Mouse (Mus musculus): ENCODE data around the gene Mfsd11.
A peak's percentile ranks its signal among the peaks of the same experiment; 100 is the strongest.
"Not testable (repeated sequence)": the region's sequence is repeated elsewhere in the genome, so short reads cannot be mapped to it uniquely, and the experiment has no call there.

Gene Mfsd11

DNA sequence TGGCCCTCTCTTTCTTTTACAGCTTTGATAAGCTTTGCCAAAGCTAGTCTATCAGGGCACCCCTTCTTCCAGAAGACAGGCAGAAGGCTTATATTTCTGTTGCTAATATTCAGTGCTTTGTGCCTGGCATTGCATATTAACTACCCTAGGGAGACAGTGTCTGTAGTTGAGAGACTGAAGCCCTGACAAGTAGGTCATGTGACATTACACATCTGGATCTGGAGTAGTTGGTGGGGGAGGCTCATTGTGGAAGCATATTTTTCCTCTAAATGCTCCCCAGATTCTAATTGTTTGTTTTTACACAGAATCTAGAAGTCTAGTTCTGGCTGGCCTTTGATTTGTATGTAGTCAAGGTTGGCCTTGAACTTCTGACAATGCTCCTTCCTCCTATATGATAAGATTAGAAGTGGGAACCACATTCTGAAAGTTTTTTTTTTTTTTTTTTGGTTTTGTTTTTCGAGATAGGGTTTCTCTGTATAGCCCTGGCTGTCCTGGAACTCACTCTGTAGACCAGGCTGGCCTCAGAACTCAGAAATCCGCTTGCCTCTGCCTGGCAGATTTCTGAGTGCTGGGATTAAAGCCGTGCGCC is 5.6 kb upstream of the Mfsd11 start:
- no peak for ATAC-seq (ENCODE audit: insufficient number of reproducible peaks, low FRiP score, low TSS enrichment)

DNA sequence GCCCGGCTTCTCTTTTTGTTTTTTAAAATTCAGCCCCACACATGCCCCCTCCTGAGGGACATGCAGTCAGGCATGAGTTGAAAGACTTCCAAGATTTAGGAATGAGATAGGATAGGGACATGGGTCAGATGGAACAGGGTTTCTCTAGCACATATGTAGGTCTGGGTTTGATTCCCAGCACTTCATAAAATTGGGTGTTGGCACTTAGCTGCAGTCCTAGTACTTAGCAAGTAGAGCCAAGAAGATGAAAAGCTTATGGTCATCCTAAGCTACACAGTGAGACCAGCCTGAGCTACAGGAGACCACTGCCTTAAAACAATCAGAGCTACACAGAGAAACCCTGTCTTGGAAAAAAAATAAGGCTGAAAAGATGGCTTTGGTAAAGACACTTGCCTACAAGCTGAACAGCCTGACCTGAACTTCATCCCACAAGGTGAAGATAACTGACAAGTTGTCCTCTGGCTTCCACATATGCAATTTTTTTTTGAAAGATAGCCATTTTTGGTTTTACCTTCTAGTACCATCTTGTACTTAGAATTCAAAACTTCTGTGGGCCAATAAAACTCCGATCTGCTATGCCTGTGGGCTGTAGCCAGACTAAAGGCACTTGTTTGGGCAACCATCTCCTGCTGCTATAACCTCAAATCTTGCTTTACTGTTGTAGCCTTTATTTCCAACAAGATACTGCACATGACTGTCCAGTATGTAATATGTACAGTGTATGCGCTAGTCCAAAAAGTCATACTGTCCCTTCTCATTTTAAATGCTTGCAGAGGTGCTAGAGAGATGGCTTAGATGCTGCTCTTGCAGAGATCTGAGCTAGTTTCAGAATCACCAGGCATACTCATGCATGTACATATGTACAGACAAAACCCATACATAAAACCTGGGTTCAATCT is 4.8 kb upstream of the Mfsd11 start:
- no peak for ATAC-seq (ENCODE audit: insufficient number of reproducible peaks, low FRiP score, low TSS enrichment)

DNA sequence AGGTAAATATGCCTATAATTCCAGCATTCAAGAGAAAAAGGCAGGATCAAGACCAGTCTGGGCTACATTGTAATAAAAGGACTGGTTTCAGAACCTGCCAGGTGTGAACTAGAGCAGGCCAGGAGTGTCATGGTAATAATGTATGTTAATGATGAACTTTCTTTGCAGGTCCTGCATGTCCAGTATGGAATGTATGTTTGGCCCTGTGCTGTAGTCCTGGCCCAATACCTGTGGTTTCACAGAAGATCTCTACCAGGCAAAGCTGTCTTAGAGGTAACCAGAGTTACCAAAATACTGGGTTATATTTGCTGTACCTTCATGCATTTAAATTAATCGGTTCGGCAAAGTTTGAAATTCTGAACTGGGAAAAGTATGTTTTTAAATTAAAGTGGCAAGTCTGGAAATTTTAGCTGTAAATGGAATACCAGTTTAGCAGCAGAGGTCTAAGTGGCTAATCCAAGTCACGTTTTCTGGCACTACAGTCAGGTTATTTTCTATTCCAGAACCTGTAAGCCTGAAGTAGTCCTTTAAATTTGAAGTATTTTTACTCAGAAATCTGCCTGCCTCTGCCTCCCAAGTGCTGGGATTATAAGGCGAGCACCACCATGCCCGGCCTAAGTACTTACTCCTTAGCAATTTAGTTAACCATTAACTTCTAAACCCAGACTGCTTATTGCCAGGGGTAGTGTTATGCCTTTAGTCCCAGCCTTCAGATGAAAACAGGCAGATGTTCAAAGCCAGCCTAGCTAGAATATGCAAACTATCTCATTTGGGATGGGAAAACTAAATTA is 4.0 kb upstream of the Mfsd11 start:
- no peak for ATAC-seq (ENCODE audit: insufficient number of reproducible peaks, low FRiP score, low TSS enrichment)

DNA sequence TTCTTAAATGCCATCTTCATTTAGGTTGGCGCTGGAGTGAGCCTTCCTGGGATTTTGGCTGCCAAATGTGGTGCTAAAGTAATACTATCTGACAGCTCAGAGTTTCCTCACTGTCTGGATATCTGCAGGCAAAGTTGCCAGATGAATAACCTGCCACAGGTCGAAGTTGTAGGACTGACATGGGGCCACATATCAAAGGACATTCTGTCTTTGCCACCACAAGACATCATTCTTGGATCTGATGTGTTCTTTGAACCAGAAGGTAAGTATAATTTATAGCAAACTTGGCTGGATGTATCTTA is 3.4 kb upstream of the Mfsd11 start:
- not testable (repeated sequence) for ATAC-seq (ENCODE audit: insufficient number of reproducible peaks, low FRiP score, low TSS enrichment)

DNA sequence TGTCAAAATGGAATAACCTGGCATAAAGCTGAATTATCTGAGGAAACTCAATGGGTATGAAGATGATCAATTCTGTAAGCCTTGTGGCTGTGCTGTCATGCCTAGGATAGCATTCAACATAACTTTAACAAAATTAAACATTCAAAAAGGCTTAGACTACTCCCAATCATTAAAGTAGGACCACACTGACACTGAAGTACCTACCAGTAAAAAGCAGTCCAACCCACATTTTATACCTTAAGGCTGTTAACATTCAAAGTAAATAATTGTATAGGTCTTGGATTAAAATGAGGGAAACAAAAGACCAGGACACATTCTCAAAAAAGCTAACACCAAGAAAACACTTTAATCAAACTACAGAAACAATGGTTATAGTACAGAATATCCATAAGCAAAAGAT is 2.7 kb upstream of the Mfsd11 start:
- no peak for ATAC-seq (ENCODE audit: insufficient number of reproducible peaks, low FRiP score, low TSS enrichment)

DNA sequence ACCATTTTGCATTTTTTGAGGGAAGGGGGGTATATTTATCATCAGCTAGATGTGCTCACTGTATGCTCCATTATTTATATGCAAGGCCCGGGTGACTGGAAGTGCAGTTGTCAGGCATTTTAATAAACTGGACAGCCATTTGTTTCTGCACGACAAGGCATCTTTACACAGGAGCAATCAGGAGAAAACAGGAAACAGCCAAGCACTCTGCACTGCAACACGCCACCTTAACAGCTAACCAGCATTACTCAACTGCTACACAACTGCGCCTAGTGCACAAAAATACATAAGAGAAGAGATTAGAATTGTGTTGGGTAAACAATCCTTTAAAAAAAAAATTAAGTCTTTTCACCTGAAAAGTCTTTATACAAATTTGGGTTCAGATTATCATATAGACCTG is 2.2 kb upstream of the Mfsd11 start:
- no peak for ATAC-seq (ENCODE audit: insufficient number of reproducible peaks, low FRiP score, low TSS enrichment)

DNA sequence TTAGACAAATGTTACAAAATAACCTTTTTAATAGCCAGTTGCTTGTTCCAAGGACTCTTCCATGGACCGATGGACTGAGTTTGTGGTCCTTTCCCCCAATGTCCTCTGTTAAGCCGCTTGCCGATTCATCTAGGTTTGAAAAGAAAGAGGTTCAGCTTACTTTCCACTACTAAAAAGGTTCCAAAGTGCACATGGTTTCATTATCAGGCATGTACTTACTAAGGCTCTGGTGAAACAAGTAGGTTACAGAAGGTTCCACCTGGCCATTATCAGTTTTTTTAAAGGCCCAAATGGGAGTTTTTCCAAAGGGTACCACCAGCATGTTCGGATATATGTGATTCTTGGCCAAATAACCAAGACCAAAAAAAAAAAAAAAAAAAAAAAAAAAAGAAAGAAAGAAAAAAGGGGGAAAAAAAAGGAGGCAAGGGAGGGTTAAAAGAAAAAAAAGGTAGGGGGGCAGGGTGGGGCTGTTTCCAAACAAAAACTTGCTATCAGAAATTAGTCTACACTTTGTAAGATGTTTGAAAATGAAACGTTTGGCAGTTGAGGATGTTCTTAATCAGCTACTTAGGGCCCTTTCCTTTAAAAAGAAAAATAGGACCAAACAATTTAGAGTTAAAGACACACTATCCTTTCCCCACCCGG is 1.3 kb upstream of the Mfsd11 start:
- ATAC-seq (ENCODE audit: insufficient number of reproducible peaks, low FRiP score, low TSS enrichment), result no peak

DNA sequence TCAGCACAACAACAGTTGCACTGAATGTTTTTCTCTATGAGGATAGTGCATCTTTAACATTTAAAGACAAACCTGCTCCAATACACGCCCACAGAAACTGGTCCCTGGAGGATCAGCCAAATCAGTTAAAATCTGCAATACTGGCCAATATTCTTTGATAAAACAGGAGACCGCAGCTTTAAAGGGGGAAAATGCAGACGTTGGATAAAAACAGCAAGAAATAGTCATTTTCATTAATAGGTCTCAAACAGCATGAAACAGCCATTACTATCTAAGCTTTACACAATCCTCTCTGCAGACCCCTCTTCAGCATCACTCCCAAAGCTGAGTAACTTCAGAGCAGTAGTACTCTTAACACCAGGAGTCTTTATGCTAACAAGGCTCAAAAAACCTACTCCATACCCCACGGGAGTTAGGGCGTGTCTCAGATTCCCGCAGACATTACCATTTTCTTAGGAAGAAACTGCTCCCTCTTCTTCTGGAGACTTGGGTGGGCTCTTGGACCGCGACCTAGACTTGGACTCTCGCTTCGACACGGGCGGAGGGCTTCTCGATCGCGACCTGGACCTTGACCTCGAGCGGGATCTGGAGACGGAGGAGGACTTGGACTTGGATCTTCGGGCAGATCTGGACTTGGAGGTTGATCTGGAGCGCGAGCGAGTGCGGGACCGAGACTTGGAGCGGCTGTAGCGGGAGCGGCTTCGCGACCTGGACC is 507 bp upstream of the Mfsd11 start:
- no peak for ATAC-seq (ENCODE audit: insufficient number of reproducible peaks, low FRiP score, low TSS enrichment)

DNA sequence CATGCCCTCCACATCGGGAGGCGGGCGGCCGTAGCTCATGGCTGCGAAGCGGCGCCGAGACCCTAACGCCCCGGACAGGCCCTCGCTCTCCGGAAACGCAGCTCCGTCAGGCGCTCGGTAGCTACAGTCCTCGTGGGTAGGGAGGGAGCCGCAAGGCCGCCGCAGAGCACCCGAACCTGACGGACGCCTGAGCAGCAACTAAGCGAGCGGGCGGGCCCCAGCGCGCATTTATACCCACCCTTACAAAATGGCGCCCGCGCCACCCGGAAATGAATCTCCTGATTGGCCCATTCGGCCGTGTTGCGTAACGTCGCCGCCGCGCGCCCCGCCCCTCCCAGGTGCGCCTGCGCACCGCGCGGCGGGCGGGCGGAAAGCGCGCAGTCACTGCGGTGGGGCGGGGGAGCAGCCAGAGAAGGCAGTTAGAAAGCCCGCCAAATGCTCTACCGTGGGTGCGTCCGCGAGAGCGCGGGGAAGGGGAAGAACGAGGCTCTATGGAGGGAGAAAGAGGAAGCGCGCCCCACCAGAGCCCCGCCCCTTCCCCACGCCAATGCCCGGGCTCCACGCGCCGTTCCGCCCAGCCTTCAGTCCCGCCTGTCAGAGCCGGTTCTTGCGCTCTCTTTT is 761 bp downstream of the Mfsd11 start, which contains the start of gene Srsf2:
Srsf2 (minus strand) TSS at position 204 of the 621 bp plus-strand sequence.
- peak; percentile 70 for ATAC-seq (ENCODE audit: insufficient number of reproducible peaks, low FRiP score, low TSS enrichment)

DNA sequence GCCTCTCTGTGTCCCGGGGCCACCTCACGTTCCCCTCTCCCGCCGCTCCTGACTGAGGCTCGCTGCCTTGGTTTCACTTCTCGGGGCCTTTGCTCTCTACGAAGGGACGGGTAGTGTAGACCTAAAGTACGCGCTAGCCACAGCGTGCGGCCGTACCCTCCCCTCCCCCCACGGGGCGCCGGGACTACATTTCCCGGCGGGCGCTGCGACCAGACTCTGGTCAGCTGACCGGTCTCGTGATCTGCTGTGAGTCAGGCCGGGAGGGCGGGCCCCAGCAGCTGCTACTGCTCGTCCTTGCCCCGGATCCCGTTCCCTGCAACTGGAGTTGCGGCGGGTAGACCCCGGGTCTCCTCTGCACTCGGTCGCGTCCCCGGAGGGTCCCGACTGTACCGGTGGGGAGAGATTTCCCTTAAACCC is 1.3 kb downstream of the Mfsd11 start:
- peak; percentile 77 for ATAC-seq (ENCODE audit: insufficient number of reproducible peaks, low FRiP score, low TSS enrichment)

DNA sequence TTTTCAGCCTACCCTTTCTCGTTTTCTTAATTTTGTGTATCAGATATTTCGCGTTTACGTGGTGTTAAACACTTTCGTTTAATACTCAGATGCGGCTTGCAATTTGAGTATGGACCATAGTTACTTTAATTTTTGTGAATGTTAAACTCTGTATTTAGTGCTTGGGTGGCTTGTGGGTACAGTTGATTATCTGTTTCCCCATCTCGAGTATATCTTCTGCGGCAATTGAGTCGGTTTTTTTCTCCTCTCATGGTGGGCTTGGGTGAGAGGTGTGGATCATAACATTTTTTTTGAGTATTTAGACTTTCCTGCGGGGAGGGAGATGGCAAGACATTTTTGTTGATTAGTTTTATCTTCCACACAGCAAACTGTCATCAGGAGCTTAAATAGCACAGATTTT is 2.0 kb downstream of the Mfsd11 start:
- ATAC-seq (ENCODE audit: insufficient number of reproducible peaks, low FRiP score, low TSS enrichment), result no peak

DNA sequence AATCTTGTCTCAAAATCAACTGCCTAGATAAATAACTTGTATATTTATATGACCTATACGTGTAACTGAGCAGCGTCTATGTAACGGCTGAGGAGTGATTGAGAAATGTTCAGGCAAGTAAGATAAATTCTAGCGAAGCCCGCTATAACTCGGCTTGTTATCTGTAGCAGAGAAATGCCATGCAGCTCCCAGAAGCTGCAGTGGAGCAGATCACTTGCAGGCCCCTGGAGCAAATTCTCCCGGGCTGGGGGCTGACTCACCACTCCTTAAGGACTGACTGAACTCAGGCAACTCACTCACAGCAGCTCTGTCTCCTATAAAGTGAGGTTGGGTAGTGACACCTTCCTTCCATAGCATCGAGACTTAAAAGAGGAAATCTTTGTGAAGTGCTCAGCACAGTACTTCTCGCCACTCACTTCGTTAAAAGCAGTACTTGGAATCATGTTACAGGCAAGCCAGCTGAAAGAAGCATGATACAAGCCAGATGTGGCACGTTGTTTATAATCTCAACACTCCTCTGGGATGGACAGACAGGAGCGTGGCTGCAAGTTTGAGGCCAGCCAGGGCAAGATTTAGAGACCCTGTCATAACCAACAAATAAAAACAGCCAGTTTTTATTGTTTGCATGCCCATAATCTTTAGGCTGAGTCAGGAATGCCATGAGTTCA is 5.1 kb downstream of the Mfsd11 start:
- ATAC-seq (ENCODE audit: insufficient number of reproducible peaks, low FRiP score, low TSS enrichment), result no peak

DNA sequence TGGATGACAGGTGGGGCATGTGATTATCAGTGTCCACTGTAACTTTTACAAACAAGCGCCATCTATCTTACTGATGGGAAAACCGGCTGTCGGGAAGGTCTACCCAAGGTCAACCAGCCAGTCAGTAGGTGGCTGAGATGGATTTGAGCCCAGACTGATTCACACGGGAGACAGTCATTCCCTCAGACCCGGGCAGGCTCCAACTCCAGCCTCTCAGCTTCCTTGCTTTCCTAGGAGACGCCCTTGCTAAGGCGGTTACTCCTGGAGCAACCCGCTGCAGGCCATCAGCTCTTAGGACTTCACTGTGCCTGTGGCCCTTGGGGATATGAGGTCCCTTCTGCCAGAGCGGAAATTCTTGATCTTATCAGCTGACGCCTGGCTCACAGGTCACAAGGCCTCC is 12.2 kb downstream of the Mfsd11 start:
- no peak for ATAC-seq (ENCODE audit: insufficient number of reproducible peaks, low FRiP score, low TSS enrichment)

DNA sequence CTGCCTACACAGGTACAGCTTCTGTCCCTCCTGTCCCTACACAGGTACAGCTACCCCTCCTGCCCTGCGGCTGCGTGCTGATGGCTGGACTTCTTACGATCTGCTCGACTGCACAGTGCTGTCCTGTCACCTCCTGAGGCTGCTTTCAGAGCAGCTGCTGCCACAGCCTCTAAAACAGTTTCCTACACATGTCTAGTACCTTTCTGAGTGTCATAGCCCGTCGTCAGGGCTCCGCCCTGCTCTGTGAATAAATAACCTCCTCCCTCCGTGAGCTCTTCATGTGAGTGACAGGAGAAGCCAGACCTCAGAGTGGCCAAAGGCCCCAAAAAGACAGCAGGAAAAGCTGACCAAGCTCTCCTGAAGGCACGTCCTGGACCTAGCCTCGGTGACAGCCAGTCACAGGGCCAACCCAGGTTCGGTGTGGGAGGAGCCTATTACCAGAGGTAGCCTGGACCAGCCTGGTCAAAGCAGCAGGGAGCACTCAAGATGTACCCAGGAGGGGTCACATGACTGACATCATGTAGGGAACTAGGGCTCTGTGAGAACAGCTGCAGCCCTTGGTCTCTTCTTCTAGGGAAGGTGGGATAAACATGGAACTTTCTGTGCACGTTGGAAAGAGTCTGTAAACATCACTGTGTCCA is 13.8 kb downstream of the Mfsd11 start:
- ATAC-seq (ENCODE audit: insufficient number of reproducible peaks, low FRiP score, low TSS enrichment), result no peak

DNA sequence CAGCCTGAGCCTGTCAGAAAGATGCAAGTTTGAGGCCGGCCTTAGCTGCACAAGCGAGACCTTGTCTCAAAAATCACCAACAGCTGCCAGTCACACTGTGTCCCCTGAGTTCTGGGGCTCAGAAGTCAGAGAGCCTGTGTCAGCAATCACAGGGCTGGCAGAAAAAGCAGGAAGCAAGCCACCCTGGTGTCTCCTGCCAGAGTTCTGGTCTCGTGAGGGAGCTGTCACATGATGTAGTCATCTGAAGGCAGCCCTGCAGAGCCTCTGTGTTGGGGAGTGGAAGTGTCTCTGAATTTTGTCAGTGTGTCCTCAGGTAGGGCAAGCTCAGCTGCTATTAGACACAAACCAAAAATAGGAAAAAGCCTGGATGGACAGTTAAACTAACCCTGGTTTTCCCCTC is 15.9 kb downstream of the Mfsd11 start:
- no peak for ATAC-seq (ENCODE audit: insufficient number of reproducible peaks, low FRiP score, low TSS enrichment)

DNA sequence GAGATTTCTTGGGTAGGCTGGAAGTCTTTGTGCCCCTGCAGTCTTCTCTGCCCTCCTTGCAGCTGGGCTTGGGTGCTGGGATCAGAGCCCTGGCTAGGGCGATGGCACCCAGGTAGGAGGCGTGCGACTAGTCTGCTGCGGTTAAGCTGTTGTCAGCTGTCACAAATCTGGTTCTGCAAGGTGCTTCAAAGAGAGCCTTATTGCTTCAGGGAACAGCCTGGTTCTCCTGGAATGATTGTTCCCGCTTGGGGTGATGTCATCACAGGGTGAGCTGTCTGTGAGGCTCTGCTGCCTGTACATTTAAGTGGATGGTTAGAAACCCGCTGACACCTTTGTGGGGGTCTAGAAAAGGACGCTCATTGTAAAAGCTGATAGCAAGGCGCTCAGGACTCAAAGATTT is 17.0 kb downstream of the Mfsd11 start:
- ATAC-seq (ENCODE audit: insufficient number of reproducible peaks, low FRiP score, low TSS enrichment), result no peak

DNA sequence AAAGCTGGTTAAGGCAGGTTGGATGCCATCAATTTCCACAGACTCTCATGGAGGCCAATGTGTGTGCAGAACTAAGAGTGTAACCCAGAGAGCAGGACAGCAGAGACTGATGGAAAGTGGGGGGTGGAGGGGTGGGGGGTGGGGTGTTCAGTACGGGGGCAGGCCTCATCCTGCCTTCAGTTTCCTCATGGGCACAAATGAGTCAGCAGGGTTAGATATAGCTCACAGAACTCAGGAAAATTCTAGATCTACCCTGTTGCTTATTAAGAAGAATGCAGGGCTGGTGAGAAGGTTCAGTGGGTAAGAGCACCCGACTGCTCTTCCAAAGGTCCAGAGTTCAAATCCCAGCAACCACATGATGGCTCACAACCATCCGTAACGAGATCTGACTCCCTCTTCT is 17.4 kb downstream of the Mfsd11 start:
- ATAC-seq (ENCODE audit: insufficient number of reproducible peaks, low FRiP score, low TSS enrichment), result no peak

DNA sequence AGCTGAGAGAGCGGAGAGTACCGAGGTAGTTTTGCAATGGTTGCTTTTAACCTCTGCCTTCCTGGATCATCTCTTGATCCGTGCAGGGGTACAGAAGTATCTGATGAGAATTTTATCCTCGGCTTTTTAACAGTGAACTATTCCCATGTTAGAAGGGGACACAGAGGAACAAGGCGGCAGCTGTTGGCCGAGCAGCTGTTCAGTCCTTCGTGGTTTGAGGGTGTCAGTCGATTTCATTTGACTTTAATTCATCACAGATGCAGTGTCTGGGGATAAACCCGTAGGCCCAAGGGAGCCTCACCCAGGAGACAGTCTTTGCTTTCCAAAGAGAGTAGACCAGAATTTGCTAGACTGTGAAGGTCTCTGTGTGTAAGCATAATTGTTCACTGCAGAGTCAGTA is 19.3 kb downstream of the Mfsd11 start:
- no peak for ATAC-seq (ENCODE audit: insufficient number of reproducible peaks, low FRiP score, low TSS enrichment)

DNA sequence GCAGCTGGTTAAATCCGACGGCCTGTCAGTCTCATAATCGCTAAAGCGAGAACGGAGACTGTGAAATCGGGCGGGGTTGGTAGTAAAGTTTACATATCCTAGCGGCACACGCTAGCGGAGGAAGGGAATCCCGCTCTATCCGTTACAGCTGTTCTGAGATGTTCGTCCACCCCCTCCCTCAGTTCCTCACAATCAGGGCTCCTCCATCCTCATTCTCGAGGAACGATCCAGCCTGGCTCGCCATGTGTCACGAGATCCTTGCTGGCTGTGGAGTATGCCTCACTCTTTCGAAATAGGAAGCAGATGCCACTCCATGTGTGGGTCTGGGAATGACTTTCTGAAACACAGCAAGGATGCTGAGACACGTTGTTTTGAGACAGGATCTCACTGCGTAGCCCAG is 21.7 kb downstream of the Mfsd11 start:
- no peak for ATAC-seq (ENCODE audit: insufficient number of reproducible peaks, low FRiP score, low TSS enrichment)
